Mouse (Mus musculus): ENCODE measurements at regions not wholly inside any gene's neighbourhood (a gene's known extent, or its start where the extent isn't known, plus 50 kb on each side); places are given as distances from the start of the nearest gene placed in this dataset.
A peak's percentile ranks its signal among the peaks of the same experiment; 100 is the strongest.
"Not testable (repeated sequence)": the region's sequence is repeated elsewhere in the genome, so short reads cannot be mapped to it uniquely, and the experiment has no call there.

GRCm38 (mm10) chr13:74969244-74969643 is 120.4 kb upstream of the Pcsk1 start:
- ATAC-seq (ENCODE audit: low TSS enrichment), result no peak

DNA sequence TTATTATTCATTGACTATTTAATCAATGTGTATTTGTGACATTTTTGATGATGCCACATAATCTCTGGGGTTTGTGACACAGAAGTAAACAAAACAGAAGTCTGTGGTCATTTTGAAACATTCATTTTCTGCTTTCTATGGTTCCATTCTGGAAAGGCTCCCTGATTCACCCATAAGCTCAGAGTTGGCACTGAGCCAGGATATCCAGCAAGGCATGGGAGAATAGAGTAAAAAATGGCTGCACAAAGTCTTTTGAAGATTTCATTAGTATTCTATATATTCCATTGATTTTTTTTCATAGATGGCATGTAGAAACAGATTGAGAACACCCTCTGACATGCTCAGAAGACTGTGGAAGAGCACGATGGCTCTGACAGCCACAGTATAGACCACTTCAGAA is 133.8 kb upstream of the Pcsk1 start:
- ATAC-seq (ENCODE audit: low TSS enrichment), result no peak

- not testable (repeated sequence) for ATAC-seq (ENCODE audit: low TSS enrichment)
These were observed 105.0 kb upstream of the Cast start for GRCm38 (mm10) chr13:74913655-74914054.

- ATAC-seq (ENCODE audit: low TSS enrichment), result 0 out of 2 replicates have a peak, but pooled peaks have one; percentile 31
These were observed 94.8 kb upstream of the Cast start for GRCm38 (mm10) chr13:74903213-74904055.

DNA sequence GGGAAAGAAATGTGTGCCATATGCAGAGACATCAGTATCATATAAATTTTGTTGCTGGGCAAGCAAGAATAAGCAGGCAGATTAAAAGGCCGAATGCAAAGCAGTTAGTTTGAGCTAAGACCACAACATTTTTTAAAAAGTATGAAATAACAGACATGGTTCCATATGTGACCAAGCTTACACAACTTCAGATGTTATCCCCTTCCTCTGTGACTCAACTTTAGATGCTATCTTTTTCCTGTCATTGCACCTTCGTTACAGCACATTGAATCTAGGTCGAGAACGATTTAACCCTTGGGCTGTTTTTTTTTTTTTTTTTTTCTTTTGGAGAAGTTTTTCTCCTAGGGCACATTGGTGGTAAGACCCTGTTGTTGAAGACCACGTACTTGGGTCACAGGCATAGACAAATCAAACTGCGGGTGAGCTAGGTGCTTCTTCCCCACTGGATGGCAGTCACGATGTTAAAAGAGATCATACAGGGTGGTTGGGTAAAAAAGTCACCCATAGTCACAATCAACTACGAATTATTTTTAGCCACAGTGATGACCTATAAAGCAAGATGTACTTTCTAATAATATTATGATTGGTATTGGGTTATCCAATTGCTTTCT is 81.4 kb upstream of the Cast start:
- no peak for ATAC-seq (ENCODE audit: low TSS enrichment)

DNA sequence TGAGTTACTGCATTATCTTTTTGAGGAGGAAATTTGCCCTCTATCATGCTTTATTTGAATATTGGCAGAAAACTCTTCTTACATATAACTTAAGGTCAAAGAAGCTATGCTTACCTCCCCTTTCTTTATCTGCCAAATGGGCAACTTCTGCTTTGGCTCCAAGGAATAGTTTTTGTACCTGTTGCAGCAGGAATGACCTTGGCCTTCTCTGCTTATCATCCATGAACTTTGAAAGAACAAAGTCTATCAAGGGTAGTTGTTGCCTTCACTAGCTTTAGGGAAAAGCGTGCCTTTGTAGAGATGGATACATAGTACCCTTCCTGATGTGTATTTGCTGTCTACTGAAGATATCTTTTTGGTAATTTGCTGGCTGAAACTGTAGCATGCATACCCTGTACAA is 59.1 kb upstream of the Cast start:
- no peak for ATAC-seq (ENCODE audit: low TSS enrichment)

DNA sequence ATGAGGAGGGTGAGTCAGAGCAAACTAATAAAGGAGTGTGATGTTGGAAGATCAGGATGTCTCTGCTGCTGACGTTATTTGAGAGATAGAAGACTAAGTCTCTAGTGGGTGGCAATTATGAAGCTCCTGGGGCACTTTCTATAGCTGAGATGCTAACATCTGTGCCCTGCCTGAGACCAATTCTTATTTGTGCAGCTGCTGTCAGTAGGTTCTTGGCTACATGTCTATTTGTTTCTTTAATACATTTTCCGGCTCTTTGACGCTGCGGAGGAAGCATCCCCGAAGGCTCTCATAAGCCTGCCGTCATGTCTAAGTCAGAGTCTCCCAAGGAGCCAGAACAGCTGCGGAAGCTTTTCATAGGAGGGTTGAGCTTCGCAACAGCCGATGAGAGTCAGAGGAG is 55.4 kb upstream of the Cast start:
- ATAC-seq (ENCODE audit: low TSS enrichment), result no peak

- ATAC-seq (ENCODE audit: low TSS enrichment), result 0 out of 2 replicates have a peak, but pooled peaks have one; percentile 47
These were observed 52.9 kb upstream of the Cast start for GRCm38 (mm10) chr13:74861373-74861970.

All from frontal cortex, adult (tissue).